Mouse (Mus musculus) heart, embryonic 16.5 days (tissue): ENCODE measurements around the gene Kif1a. TPM values are rescaled to one million over a fixed set of nuclear protein-coding genes. Genes with fewer than 3 reads are reported as not detected.

Experiments
- ATAC-seq: fragments of 200-750 bp; cut with Nextera tagmentation; replicated peaks from 2 replicates; pipeline ENCODE4 v1.8.0; 2017; ENCODE audit warnings: moderate number of reproducible peaks; ENCODE audit not compliant: insufficient read depth, low FRiP score; ENCODE audit errors: extremely low read depth
- H3K27ac ChIP-seq: fragments of 300-500 bp; sonication (generic); 2 replicates; pipeline ENCODE4 v1.5.1; 2014; ENCODE audit warnings: mild to moderate bottlenecking, low read length, control low read depth, moderate library complexity
- H3K27me3 ChIP-seq: fragments of 300-500 bp; sonication (generic); 2 replicates; pipeline ENCODE4 v1.6.1; 2014; ENCODE audit warnings: low read length, mixed read lengths; ENCODE audit not compliant: control insufficient read depth, insufficient read depth
- H3K36me3 ChIP-seq: fragments of 300-500 bp; sonication (generic); 2 replicates; pipeline ENCODE4 v1.6.1; 2014; ENCODE audit not compliant: control insufficient read depth, insufficient read depth
- H3K4me1 ChIP-seq: fragments of 300-500 bp; sonication (generic); 2 replicates; pipeline ENCODE4 v1.6.1; 2014; ENCODE audit warnings: low read length, mixed read lengths; ENCODE audit not compliant: control insufficient read depth, insufficient read depth
- H3K4me2 ChIP-seq: fragments of 300-500 bp; sonication (generic); 2 replicates; pipeline ENCODE4 v1.6.1; 2014; ENCODE audit warnings: low read depth, mild to moderate bottlenecking, control low read depth, low read length
- H3K4me3 ChIP-seq: fragments of 300-500 bp; sonication (generic); 2 replicates; pipeline ENCODE4 v1.5.1; 2014; ENCODE audit warnings: mild to moderate bottlenecking, control low read depth, low read length
- H3K9ac ChIP-seq: fragments of 300-500 bp; sonication (generic); 2 replicates; pipeline ENCODE4 v1.6.1; 2014; ENCODE audit warnings: low read length, control low read depth
- H3K9me3 ChIP-seq: fragments of 300-500 bp; sonication (generic); replicated peaks from 2 replicates; pipeline ENCODE4 v1.6.1; 2016; ENCODE audit warnings: low read length; ENCODE audit not compliant: control insufficient read depth
- WGBS: fragments of 180-500 bp; shearing (Covaris S2); extraction: QIAGEN DNeasy Blood & Tissue Kit; methylation state at CpG from one replicate; pipeline ENCODE4 v1.1.7; 2014; 5-methylcytosine and 5-hydroxymethylcytosine counted together
- polyA plus RNA-seq: library from polyadenylated mRNA; unstranded; fragments of >200 nt; fragmentation: Nextera tagmentation; extraction: Ambion mirVana; gene quantifications from 2 replicates; pipeline ENCODE4 v1.2.1, GENCODE M21; 2015

Gene Kif1a
- polyA plus RNA-seq, 1 experiment from 2014 or later, result 8.3 TPM

DNA sequence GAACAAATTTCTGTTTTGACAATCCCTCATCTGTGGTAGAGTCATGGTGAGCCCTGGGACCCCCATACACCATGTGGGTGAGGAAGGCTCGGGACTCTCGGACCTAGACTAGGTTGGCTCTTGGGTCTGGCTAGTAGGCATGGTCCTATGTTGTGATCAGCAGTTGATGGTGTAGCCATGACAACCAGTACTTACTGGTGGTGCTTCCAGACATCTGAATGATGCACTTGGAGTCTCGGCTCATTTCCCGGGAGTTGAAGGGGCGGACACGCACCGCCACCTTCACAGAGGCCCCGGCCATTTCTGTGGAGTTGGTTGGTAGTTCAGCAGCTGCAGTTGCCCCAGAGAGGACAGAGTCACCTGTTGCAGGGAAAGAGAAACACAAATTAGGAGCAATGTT lies 19.6 kb downstream of the Kif1a start:
- 80% methylated on average over 8 of the region's 8 CpGs for WGBS
- H3K36me3 ChIP-seq, result no peaks in the 10 kb centered on the region

DNA sequence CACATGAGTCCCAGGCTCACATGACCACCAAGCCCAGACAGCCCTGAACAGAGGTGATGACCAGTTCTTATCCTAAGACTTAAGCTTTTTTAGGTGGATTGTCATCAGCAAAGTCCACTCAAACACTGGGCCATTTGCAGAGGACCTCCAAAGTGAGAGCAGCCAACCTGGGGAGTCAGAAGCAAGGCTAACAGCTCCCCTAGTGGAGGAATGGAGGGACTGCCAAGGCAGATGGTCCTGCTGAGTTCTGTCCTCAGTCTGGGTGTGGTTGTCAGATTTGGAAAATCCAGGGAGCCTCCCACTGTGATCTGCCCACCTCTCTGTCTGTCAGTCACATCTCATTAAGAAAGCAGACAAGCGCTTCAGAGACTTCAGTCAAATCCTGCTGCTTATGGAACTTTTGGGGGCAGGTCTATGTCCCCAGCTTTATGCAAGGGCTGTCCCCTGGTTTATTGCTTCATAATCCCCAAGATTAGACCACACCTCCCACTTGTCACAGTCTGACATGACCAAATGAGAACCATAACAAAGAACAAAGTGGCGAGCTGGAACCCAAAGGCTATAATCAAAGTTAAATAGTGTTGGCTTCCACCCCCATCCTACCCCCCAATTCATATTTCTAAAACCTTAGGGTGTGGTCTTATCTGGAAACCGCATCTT lies 20.7 kb downstream of the Kif1a start:
- WGBS, result 71% methylated on average over 3 of the region's 3 CpGs
- no peaks in the 10 kb centered on the region for H3K9me3 ChIP-seq
- H3K4me3 ChIP-seq, result no peak overlapping the region
- no peak for ATAC-seq
- H3K36me3 ChIP-seq, result no peaks in the 10 kb centered on the region
- no peaks in the 10 kb centered on the region for H3K27me3 ChIP-seq
- H3K9ac ChIP-seq, result no peak overlapping the region
- H3K4me1 ChIP-seq, result peaks cover 11% of the 10 kb centered on the region
- H3K27ac ChIP-seq, result no peak overlapping the region
- no peak overlapping the region for H3K4me2 ChIP-seq

More for the DNA sequence above, 19.6 kb downstream of the Kif1a start:
- no peak for ATAC-seq
- Histone ChIP-seq H3K4me1 (peaks cover 11% of the 10 kb centered on the region), H3K4me3 (no peak overlapping the region), H3K4me2 (no peak overlapping the region), H3K27ac (no peak overlapping the region), H3K27me3 (no peaks in the 10 kb centered on the region), H3K9me3 (no peaks in the 10 kb centered on the region), H3K9ac (no peak overlapping the region)

DNA sequence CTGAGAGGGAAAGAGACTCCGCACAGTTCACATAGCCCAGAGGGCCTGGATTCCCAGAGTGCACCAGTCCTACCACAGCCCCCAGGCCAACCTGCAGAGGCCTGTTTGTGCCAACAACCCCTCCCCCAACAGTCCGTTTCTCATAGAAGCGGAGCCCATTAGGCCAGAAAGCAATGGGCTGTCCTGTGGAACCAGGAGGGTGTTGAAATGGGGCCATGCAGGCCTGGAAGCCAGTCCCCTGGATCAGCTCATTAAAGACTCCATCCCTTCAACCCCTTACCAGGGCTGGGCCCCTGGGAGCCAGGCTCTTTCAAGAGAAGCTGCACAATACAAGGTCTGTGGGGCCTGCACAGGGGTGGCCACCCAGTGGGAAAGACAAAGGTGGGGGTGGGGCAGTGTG lies 22.1 kb downstream of the Kif1a start:
- no peak overlapping the region for H3K9ac ChIP-seq
- H3K9me3 ChIP-seq, result no peaks in the 10 kb centered on the region
- H3K27ac ChIP-seq, result no peak overlapping the region
- 81% methylated on average over 3 of the region's 3 CpGs for WGBS
- H3K4me1 ChIP-seq, result no peaks in the 10 kb centered on the region
- H3K27me3 ChIP-seq, result no peaks in the 10 kb centered on the region
- no peak overlapping the region for H3K4me2 ChIP-seq
- ATAC-seq, result no peak
- H3K4me3 ChIP-seq, result no peak overlapping the region
- no peaks in the 10 kb centered on the region for H3K36me3 ChIP-seq

DNA sequence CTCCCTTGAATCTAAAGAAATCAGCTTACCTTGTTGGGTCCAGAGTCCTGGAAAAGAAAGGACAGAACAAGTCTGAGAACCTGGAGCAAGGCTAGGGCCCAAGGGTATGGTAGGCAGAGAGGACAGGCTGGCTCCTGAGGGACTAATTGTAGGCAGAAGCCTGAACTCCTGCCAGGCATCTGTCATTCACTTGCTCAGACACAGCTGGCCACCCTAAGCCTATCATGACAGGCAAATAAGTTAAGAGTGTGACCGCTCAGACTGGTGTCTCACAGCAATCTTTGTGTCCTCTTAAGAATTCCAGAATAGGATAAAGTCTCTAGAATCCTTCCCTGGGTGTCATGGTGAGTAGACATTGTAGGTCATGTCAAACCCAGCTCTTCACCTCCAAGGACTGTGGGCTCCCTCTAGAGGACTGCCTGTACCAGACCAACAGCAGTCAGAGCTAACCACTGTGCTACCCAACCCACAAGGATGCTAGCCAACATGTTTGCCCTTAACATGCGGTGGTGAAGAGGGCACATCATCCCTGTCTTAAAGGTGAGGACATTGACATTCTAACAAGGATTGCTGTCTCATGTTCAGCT lies 29.4 kb downstream of the Kif1a start:
- Histone ChIP-seq H3K4me1 (peaks cover 22% of the 10 kb centered on the region), H3K27ac (peak overlapping the region; percentile 55; the same call in 1 of the 2 replicates), H3K27me3 (no peaks in the 10 kb centered on the region), H3K9ac (no peak overlapping the region), H3K36me3 (no peaks in the 10 kb centered on the region), H3K9me3 (no peaks in the 10 kb centered on the region), H3K4me3 (no peak overlapping the region), H3K4me2 (no peak overlapping the region)
- ATAC-seq, result peak; percentile 83
- WGBS, result 58% methylated on average over 2 of the region's 2 CpGs

DNA sequence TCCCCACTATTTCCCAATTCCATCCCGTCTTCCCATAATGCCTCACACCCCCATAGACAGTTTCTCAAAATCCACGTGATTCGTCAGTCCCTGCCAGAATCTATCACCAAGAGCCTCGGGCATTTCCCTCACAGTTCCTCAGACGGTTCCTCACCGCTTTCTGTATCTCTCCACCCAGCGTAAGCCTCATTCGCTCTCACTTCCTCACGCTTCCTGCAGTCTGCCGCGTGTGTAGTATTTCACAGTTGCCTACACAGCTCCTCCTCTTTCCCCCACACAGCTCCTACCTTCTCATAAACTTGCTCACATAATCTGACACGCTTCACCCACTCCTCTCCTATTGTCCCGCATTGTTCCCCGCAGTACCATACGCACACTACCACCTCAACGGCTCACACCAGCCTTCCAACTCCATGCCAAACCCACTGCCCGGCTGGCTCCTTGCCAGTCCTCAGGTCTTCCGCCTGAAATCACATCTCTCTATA lies 30.2 kb downstream of the Kif1a start:
- ATAC-seq, result no peak

DNA sequence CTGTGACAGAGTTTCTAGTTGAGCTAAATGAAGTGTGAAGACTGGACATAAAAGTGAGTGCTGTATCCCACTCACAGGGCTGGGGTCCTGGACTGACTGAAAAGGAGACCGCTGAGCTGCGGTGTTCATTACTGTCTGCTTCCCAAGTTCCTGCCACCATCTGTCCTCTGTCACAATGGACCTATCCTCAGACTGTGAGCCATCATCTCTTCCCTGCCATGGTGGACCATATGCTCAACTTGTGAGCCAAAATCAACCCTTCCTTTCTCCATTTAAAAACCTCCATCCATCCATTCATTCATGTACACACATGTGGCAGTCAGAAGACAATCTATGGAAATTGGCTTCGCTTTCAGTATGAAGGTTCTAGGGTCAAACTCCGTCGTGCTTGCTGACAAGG lies 30.9 kb downstream of the Kif1a start:
- ATAC-seq, result no peak
- WGBS, result 82% methylated on average over 5 of the region's 5 CpGs
- Histone ChIP-seq H3K27me3 (no peaks in the 10 kb centered on the region), H3K27ac (no peak overlapping the region), H3K4me2 (no peak overlapping the region), H3K9me3 (no peaks in the 10 kb centered on the region), H3K4me3 (no peak overlapping the region), H3K9ac (no peak overlapping the region), H3K36me3 (no peaks in the 10 kb centered on the region), H3K4me1 (peaks cover 22% of the 10 kb centered on the region)

More for the DNA sequence above, 30.2 kb downstream of the Kif1a start:
- Histone ChIP-seq H3K4me1 (peaks cover 22% of the 10 kb centered on the region), H3K36me3 (no peaks in the 10 kb centered on the region), H3K27ac (no peak overlapping the region; the same call in 1 of the 2 replicates), H3K4me2 (no peak overlapping the region), H3K9me3 (no peaks in the 10 kb centered on the region), H3K9ac (no peak overlapping the region), H3K4me3 (no peak overlapping the region), H3K27me3 (no peaks in the 10 kb centered on the region)
- 69% methylated on average over 18 of the region's 18 CpGs for WGBS

DNA sequence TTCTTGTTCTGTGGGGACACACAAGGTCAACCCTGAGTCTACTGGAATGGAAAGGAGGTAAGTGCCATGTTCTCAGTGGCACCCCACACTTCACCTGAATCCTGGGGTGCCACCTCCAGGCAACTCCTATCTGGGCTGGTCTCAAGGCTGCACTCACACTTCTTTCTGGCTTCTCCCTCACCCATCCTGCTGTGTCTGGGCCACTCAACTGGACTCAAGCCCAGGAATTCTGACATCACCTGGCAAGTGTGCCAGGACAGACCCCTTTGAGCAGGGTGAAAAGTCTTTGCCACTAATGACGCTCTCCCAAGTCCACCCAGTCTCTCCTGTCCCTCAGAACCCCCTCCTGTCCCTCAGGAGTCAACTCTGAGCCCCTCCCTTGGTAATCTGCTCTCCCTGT lies 33.2 kb downstream of the Kif1a start:
- no peaks in the 10 kb centered on the region for H3K36me3 ChIP-seq
- no peaks in the 10 kb centered on the region for H3K9me3 ChIP-seq
- peaks cover 30% of the 10 kb centered on the region for H3K4me1 ChIP-seq
- H3K4me2 ChIP-seq, result no peak overlapping the region
- H3K27ac ChIP-seq, result no peak overlapping the region
- no peak overlapping the region for H3K4me3 ChIP-seq
- ATAC-seq, result no peak
- WGBS, result 29% methylated on average over 1 of the region's 1 CpGs
- H3K9ac ChIP-seq, result no peak overlapping the region
- H3K27me3 ChIP-seq, result no peaks in the 10 kb centered on the region

DNA sequence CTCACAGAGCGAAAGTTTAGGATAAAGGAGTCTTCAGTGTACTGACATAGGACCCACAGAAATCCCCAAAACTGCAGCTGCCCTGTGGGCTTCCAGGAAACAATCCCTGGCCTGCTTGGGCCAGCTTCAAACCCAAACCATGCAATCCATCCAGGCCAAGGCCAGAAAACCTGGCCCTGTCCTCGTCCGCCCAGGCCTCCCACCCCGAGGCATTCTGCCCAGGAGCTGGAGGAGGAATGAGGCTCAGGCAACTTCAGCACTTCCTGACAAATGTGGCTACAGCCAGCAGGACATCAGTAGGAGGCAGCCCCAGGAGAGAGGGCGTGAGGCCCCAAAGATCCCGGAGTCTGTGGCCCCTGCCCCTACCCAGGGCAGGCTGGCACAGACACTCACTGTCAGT lies 36.1 kb downstream of the Kif1a start:
- ATAC-seq, result no peak
- Histone ChIP-seq H3K27ac (no peak overlapping the region), H3K4me2 (no peak overlapping the region), H3K27me3 (no peaks in the 10 kb centered on the region), H3K9ac (no peak overlapping the region), H3K36me3 (no peaks in the 10 kb centered on the region), H3K9me3 (no peaks in the 10 kb centered on the region), H3K4me1 (peaks cover 25% of the 10 kb centered on the region), H3K4me3 (no peak overlapping the region)
- 72% methylated on average over 6 of the region's 6 CpGs for WGBS

DNA sequence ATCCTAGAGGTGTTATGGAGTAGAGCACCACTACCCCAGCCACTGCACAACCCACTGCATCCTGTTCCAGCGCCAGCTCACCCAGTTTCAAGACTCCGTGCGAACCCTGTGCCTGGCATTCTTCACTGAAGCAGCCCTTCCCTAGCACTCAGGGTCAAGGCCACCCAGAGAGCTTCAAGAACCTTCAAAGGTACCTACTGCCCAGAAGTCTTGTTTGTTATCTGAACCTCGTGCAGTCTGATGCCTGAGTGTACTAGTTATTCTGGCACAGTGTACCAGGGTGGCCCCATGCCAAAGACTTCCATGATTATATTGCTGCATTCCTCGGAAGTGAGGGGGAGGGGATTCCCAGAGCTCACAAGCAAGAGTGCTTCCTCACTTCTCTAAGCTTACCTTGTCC lies 38.1 kb downstream of the Kif1a start:
- peaks cover 20% of the 10 kb centered on the region for H3K4me1 ChIP-seq
- H3K4me2 ChIP-seq, result peak overlapping the region; percentile 11; the same call in 1 of the 2 replicates
- H3K27me3 ChIP-seq, result no peaks in the 10 kb centered on the region
- no peak overlapping the region for H3K4me3 ChIP-seq
- WGBS, result 26% methylated on average over 5 of the region's 5 CpGs
- peak; percentile 84 for ATAC-seq
- no peaks in the 10 kb centered on the region for H3K9me3 ChIP-seq
- H3K36me3 ChIP-seq, result no peaks in the 10 kb centered on the region
- H3K27ac ChIP-seq, result peak overlapping the region; percentile 55
- H3K9ac ChIP-seq, result no peak overlapping the region
